Mouse (Mus musculus) kidney, postnatal 10 days (tissue): ENCODE data around the gene Grik1.

Experiments
- DNase-seq: peaks from one replicate; pipeline ENCODE4 v3.0.0; 2021; ENCODE audit warnings: mixed read lengths

Gene Grik1

GRCm38 (mm10) chr16:87848799-87849198 is 441.3 kb downstream of the Grik1 start:
- no peak for DNase-seq
